Mouse (Mus musculus): ENCODE results near the gene Klhl5.
A peak's percentile ranks its signal among the peaks of the same experiment; 100 is the strongest.

Klhl5 gene

GRCm38 (mm10) chr5:65146749-65147148 lies 39.4 kb downstream of the Klhl5 start:
- no peak for DNase-seq (ENCODE audit: low read depth, low spot score)

GRCm38 (mm10) chr5:65149706-65150105 lies 42.4 kb downstream of the Klhl5 start:
- DNase-seq (ENCODE audit: low read depth, low spot score): no peak

GRCm38 (mm10) chr5:65150376-65150955 lies 43.1 kb downstream of the Klhl5 start:
- no peak for DNase-seq (ENCODE audit: low read depth, low spot score)

GRCm38 (mm10) chr5:65151276-65151675 lies 43.9 kb downstream of the Klhl5 start:
- no peak for DNase-seq (ENCODE audit: low read depth, low spot score)

- no peak for DNase-seq (ENCODE audit: low read depth, low spot score)
Measured at GRCm38 (mm10) chr5:65151767-65152166, 44.4 kb downstream of the Klhl5 start.

GRCm38 (mm10) chr5:65154287-65154686 lies 46.9 kb downstream of the Klhl5 start:
- no peak for DNase-seq (ENCODE audit: low read depth, low spot score)

GRCm38 (mm10) chr5:65156853-65157252 lies 49.5 kb downstream of the Klhl5 start:
- DNase-seq (ENCODE audit: low read depth, low spot score): no peak

- no peak for DNase-seq (ENCODE audit: low read depth, low spot score)
Measured at GRCm38 (mm10) chr5:65157412-65158381, 50.4 kb downstream of the Klhl5 start.

- no peak for DNase-seq (ENCODE audit: low read depth, low spot score)
Measured at GRCm38 (mm10) chr5:65158696-65159305, 51.5 kb downstream of the Klhl5 start.

GRCm38 (mm10) chr5:65163001-65163400 lies 55.7 kb downstream of the Klhl5 start:
- peak; percentile 66 for DNase-seq (ENCODE audit: low read depth, low spot score)

- DNase-seq (ENCODE audit: low read depth, low spot score): no peak
Measured at GRCm38 (mm10) chr5:65163489-65164092, 56.3 kb downstream of the Klhl5 start.

GRCm38 (mm10) chr5:65170206-65170605 lies 62.9 kb downstream of the Klhl5 start:
- no peak for DNase-seq (ENCODE audit: low read depth, low spot score)

- no peak for DNase-seq (ENCODE audit: low read depth, low spot score)
Measured at GRCm38 (mm10) chr5:65175035-65175917, 67.9 kb downstream of the Klhl5 start.

- DNase-seq (ENCODE audit: low read depth, low spot score): no peak
Measured at GRCm38 (mm10) chr5:65175918-65176484, 68.7 kb downstream of the Klhl5 start.

- DNase-seq (ENCODE audit: low read depth, low spot score): no peak
Measured at GRCm38 (mm10) chr5:65177026-65177514, 69.7 kb downstream of the Klhl5 start.

- DNase-seq (ENCODE audit: low read depth, low spot score): no peak
Measured at GRCm38 (mm10) chr5:65178477-65178876, 71.1 kb downstream of the Klhl5 start.

GRCm38 (mm10) chr5:65181160-65181793 lies 73.9 kb downstream of the Klhl5 start:
- DNase-seq (ENCODE audit: low read depth, low spot score): no peak

- DNase-seq (ENCODE audit: low read depth, low spot score): no peak
Measured at GRCm38 (mm10) chr5:65181794-65182169, 74.4 kb downstream of the Klhl5 start.

GRCm38 (mm10) chr5:65182268-65182667 lies 74.9 kb downstream of the Klhl5 start:
- no peak for DNase-seq (ENCODE audit: low read depth, low spot score)

GRCm38 (mm10) chr5:65191601-65192000 lies 84.3 kb downstream of the Klhl5 start:
- DNase-seq (ENCODE audit: low read depth, low spot score): no peak
